Mouse (Mus musculus): ENCODE data around the gene Ndufa8. TPM values are rescaled to one million over a fixed set of nuclear protein-coding genes. Genes with fewer than 3 reads are reported as not detected.
A peak's percentile ranks its signal among the peaks of the same experiment; 100 is the strongest.

The Ndufa8 gene
- total RNA-seq (2014; rRNA removed) (87.0 and 90.9 TPM in 2 replicates), polyA plus RNA-seq (2012; rRNA removed) (86.2 and 96.3 TPM in 2 replicates)

DNA sequence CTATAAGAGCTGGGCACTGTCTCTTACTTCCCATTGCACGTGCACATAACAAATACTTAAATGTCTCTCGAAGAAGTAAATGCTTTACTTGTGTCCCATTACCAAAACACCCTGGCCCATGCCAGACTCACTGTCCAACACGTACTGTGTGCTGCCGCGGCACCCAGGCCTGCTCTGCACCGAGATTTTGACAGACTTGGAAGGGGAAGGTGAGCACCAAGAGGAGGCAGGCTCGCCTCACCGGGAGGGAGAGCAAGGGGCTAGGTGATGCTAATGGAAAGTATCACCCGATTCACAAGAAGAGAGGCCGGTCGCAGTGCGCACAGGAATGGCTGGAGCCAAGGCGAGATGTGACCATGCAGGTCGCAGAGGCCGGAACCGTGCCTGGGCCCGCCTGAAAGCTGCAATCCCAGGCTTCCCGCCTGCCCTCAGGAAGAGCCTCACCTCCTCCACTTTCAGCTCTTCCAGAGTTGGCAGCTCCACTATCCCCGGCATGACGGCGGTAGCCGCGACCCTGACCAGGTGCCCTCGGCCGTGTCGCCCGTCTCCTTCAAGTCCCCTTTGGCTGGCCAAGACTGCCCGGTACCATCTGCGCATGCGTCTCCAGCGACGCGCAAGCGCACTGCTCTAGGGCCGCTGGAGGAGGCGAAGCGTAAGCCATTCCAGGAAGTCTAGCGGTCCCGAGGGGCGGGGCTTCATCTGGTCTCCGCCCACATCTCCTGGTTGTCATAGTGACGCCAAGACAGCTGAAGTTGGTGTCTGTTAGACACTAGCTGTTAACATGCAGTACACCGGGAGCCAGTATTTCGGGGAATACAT is at the start of gene Ndufa8, which contains the start of gene Morn5:
Ndufa8 (minus strand) TSS at position 659 of the 819 bp plus-strand sequence.
Morn5 (plus strand) TSS at position 711 of the 819 bp plus-strand sequence.
- Histone ChIP-seq H3K27me3 (ENCODE audit: control insufficient read depth, insufficient read depth, low read length) (no peaks in the 10 kb centered on the region), H3K27ac (replicated peaks; ENCODE audit: insufficient read depth, low read depth, low read length) (peak within 1 kb of the TSS; percentile 82), H3K4me3 (ENCODE audit: insufficient read depth, low read depth, low read length) (peak within 1 kb of the TSS; percentile 63), H3K4me1 (ENCODE audit: control insufficient read depth, insufficient read depth, low read length) (peaks cover 6% of the 10 kb centered on the region), H3K79me2 (ENCODE audit: control insufficient read depth, insufficient read depth, low read length) (peaks cover 29% of the 10 kb centered on the region), H3K9ac (ENCODE audit: low read depth, low read length) (peak within 1 kb of the TSS; percentile 91), H3K36me3 (ENCODE audit: control insufficient read depth, insufficient read depth, low read length) (peaks cover 1% of the 10 kb centered on the region; the same call in 1 of the 2 replicates)
- under 1% methylated on average over 44 of the region's 44 CpGs for WGBS
- TF ChIP-seq CTCF (IDR thresholded peaks at IDR 0.05; ENCODE audit: low read depth, low read length), result no peak
- TF ChIP-seq POLR2A (IDR thresholded peaks at IDR 0.05; ENCODE audit: extremely low read depth, insufficient read depth, low read length), result peak; percentile 86
- peak; percentile 93 for DNase-seq (ENCODE audit: extremely low read depth, low read depth, low spot score)

GRCm38 (mm10) chr2:36098021-36098420 is 48.8 kb upstream of the Ndufa8 start:
- Histone ChIP-seq H3K9ac (ENCODE audit: low read depth, low read length) (no peak overlapping the region), H3K4me1 (ENCODE audit: control insufficient read depth, insufficient read depth, low read length) (peaks cover 7% of the 10 kb centered on the region), H3K4me3 (ENCODE audit: insufficient read depth, low read depth, low read length) (no peak overlapping the region), H3K79me2 (ENCODE audit: control insufficient read depth, insufficient read depth, low read length) (no peaks in the 10 kb centered on the region), H3K27me3 (ENCODE audit: control insufficient read depth, insufficient read depth, low read length) (peaks cover 19% of the 10 kb centered on the region), H3K36me3 (ENCODE audit: control insufficient read depth, insufficient read depth, low read length) (no peaks in the 10 kb centered on the region), H3K27ac (replicated peaks; ENCODE audit: insufficient read depth, low read depth, low read length) (no peak overlapping the region)
- no peak for DNase-seq (ENCODE audit: extremely low read depth, low read depth, low spot score)
- WGBS, result 33% methylated on average over 5 of the region's 5 CpGs
- TF ChIP-seq POLR2A (IDR thresholded peaks at IDR 0.05; ENCODE audit: extremely low read depth, insufficient read depth, low read length) (no peak), CTCF (IDR thresholded peaks at IDR 0.05; ENCODE audit: low read depth, low read length) (no peak)

DNA sequence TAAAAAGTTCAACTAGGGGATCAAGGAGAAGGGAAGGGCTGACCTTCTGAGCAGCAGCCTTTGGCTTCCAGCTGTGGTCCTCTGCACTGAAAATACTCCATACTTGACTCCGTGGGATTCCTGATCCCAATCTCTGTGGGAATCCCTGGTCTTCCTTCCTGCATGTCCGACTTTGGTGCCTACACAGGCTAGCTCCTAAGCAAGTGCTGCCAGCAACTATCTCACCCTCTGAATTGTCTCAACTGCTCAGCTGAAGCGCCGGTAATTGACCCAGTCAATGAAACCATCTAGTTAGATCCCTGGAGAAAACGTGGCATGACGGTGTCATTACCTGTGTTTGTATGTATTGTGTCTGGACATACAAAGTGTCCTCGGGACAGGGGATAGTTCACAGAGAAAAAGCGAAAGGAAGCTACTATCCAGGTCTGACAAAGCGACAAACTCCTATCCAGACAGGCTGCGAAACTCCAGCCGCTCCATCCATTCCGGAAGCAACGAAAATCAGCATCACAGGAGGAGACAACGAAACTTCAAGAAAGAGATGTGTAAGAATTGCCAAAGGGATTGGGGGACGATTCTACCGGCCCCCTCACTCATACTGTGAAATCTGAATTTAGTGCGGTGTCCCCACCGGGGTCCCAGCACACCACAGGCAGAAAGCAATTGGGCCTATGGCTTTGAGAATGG is 48.1 kb upstream of the Ndufa8 start:
- DNase-seq (ENCODE audit: extremely low read depth, low read depth, low spot score), result peak; percentile 61
- 16% methylated on average over 18 of the region's 18 CpGs for WGBS
- no peak overlapping the region for H3K4me3 ChIP-seq (ENCODE audit: insufficient read depth, low read depth, low read length)
- H3K4me1 ChIP-seq (ENCODE audit: control insufficient read depth, insufficient read depth, low read length), result peaks cover 6% of the 10 kb centered on the region
- H3K27ac ChIP-seq (replicated peaks; ENCODE audit: insufficient read depth, low read depth, low read length), result no peak overlapping the region
- peaks cover 14% of the 10 kb centered on the region; the same call in 1 of the 2 replicates for H3K27me3 ChIP-seq (ENCODE audit: control insufficient read depth, insufficient read depth, low read length)
- no peaks in the 10 kb centered on the region for H3K36me3 ChIP-seq (ENCODE audit: control insufficient read depth, insufficient read depth, low read length)
- no peak overlapping the region for H3K9ac ChIP-seq (ENCODE audit: low read depth, low read length)
- H3K79me2 ChIP-seq (ENCODE audit: control insufficient read depth, insufficient read depth, low read length), result no peaks in the 10 kb centered on the region
- TF ChIP-seq POLR2A (IDR thresholded peaks at IDR 0.05; ENCODE audit: extremely low read depth, insufficient read depth, low read length), result no peak
- no peak for TF ChIP-seq CTCF (IDR thresholded peaks at IDR 0.05; ENCODE audit: low read depth, low read length)

GRCm38 (mm10) chr2:36093914-36094475 is 44.8 kb upstream of the Ndufa8 start:
- 24% methylated on average over 31 of the region's 31 CpGs for WGBS
- no peak for DNase-seq (ENCODE audit: extremely low read depth, low read depth, low spot score)
- Histone ChIP-seq H3K4me1 (ENCODE audit: control insufficient read depth, insufficient read depth, low read length) (peaks cover 13% of the 10 kb centered on the region), H3K4me3 (ENCODE audit: insufficient read depth, low read depth, low read length) (no peak overlapping the region), H3K27ac (replicated peaks; ENCODE audit: insufficient read depth, low read depth, low read length) (no peak overlapping the region), H3K36me3 (ENCODE audit: control insufficient read depth, insufficient read depth, low read length) (no peaks in the 10 kb centered on the region), H3K27me3 (ENCODE audit: control insufficient read depth, insufficient read depth, low read length) (peaks cover 10% of the 10 kb centered on the region; the same call in 1 of the 2 replicates), H3K79me2 (ENCODE audit: control insufficient read depth, insufficient read depth, low read length) (no peaks in the 10 kb centered on the region; the same call in 1 of the 2 replicates), H3K9ac (ENCODE audit: low read depth, low read length) (no peak overlapping the region)
- no peak for TF ChIP-seq POLR2A (IDR thresholded peaks at IDR 0.05; ENCODE audit: extremely low read depth, insufficient read depth, low read length)
- no peak for TF ChIP-seq CTCF (IDR thresholded peaks at IDR 0.05; ENCODE audit: low read depth, low read length)

GRCm38 (mm10) chr2:36093301-36093700 is 44.1 kb upstream of the Ndufa8 start:
- TF ChIP-seq POLR2A (IDR thresholded peaks at IDR 0.05; ENCODE audit: extremely low read depth, insufficient read depth, low read length), result no peak
- TF ChIP-seq CTCF (IDR thresholded peaks at IDR 0.05; ENCODE audit: low read depth, low read length), result no peak

More at GRCm38 (mm10) chr2:36093301-36093700, 44.1 kb upstream of the Ndufa8 start:
- H3K27ac ChIP-seq (replicated peaks; ENCODE audit: insufficient read depth, low read depth, low read length), result no peak overlapping the region
- WGBS, result 54% methylated on average over 7 of the region's 7 CpGs
- H3K36me3 ChIP-seq (ENCODE audit: control insufficient read depth, insufficient read depth, low read length), result no peaks in the 10 kb centered on the region
- H3K79me2 ChIP-seq (ENCODE audit: control insufficient read depth, insufficient read depth, low read length), result no peaks in the 10 kb centered on the region; the same call in 1 of the 2 replicates
- H3K4me3 ChIP-seq (ENCODE audit: insufficient read depth, low read depth, low read length), result no peak overlapping the region
- H3K27me3 ChIP-seq (ENCODE audit: control insufficient read depth, insufficient read depth, low read length), result peaks cover 10% of the 10 kb centered on the region; the same call in 1 of the 2 replicates
- peaks cover 13% of the 10 kb centered on the region for H3K4me1 ChIP-seq (ENCODE audit: control insufficient read depth, insufficient read depth, low read length)
- no peak for DNase-seq (ENCODE audit: extremely low read depth, low read depth, low spot score)
- H3K9ac ChIP-seq (ENCODE audit: low read depth, low read length), result no peak overlapping the region
